Mouse (Mus musculus): ENCODE data around the gene Olfr235. TPM values are rescaled to one million over a fixed set of nuclear protein-coding genes. Genes with fewer than 3 reads are reported as not detected.
"Not testable (repeated sequence)": the region's sequence is repeated elsewhere in the genome, so short reads cannot be mapped to it uniquely, and the experiment has no call there.

Gene Olfr235
- not detected for total RNA-seq (2021)

DNA sequence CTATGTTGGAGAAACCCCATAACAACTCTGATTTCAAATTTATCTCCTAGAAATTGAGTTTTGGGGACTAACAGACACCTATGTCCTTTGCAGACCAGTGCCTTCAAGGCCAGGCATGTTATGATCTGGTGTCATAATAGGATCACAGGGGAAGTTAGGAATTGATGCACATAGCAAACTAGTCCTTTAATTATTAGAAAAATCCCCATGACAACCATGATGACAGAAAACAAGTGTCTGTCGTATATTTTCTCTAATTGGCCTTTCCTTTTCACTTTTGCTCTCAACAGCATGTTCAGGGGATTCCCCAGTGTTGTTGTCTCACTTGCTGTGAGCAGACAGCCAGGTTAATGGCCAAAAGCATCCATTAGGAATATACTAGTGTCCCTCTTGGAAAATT, at the start of gene Olfr235:
Gene Olfr235 (plus strand): TSS at position 301 of the 400 bp plus-strand sequence.
- intact Hi-C loops (cut with DNase I): no loop called here
- DNase-seq (ENCODE audit: low spot score): no peak

DNA sequence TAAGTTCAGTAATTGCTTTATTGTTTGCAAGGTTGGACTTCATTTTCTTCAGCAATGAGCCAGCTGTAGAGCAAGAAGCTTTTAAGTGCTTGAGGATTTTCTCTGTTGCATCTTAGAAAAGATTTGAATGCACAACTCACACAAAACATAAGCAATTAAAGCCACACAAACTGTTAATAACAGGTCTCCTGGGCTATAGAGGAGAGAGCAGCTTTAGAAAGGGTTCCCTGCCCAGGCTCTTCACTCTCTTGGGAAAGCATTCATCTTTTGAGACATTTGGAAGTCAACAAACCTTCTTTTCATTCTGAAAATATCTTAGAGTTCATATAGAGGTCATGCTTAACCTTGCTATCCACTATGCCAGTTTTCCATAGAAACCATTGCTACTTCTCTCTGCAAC, 28.3 kb upstream of the Olfr235 start, which contains the start of gene Olfr1432:
Gene Olfr1432 (minus strand): TSS at position 101 of the 400 bp plus-strand sequence.
- intact Hi-C loops (cut with DNase I); DNase-seq (ENCODE audit: low spot score): not testable (repeated sequence)

- no peak for DNase-seq (ENCODE audit: low spot score)
- intact Hi-C loops (cut with DNase I): no loop called here
Measured at GRCm38 (mm10) chr19:12241559-12241958, 19.3 kb upstream of the Olfr235 start, which contains the start of gene Olfr262. Olfr262 (minus strand) TSS chr19:12241659.

DNA sequence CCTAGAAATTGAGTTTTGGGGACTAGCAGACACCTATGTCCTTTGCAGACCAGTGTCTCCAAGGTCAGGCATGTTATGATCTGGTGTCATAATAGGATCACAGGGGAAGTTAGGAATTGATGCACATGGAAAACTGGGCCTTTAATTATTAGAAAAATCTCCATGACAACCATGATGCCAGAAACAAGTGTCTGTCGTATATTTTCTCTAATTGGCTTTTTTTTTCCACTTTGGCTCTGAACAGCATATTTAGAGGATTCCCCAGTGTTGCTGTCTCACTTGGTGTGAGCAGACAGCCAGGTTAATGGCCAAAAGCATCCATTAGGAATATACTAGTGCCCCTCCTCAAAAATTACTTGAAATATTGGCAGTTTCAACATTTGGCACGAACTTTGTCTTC, 18.7 kb downstream of the Olfr235 start, which contains the start of gene Olfr1434:
Gene Olfr1434 (plus strand): TSS at position 301 of the 400 bp plus-strand sequence.
- intact Hi-C loops (cut with DNase I): no loop called here
- no peak for DNase-seq (ENCODE audit: low spot score)

DNA sequence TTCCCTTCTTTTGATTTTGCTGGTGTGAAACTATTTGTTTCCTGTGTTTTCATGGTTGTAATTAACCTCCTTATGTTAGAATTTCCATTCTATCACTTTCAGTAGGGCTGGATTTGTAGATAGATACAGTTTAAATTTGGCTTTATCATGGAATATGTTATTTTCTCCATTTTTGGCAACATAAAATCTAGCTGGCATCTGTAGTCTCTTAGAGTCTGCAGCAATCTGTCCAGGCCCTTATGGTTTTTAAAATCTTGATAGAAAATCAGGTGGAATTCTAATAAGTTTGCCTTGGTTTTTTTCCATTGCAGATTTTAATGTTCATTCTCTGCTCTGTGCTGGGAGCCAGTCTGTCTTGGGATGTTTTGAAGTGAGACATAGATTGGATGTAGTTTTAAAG, 32.1 kb downstream of the Olfr235 start:
- intact Hi-C loops (cut with DNase I): no loop called here
- DNase-seq (ENCODE audit: low spot score): no peak

- intact Hi-C loops (cut with DNase I); DNase-seq (ENCODE audit: low spot score): not testable (repeated sequence)
Measured at GRCm38 (mm10) chr19:12299030-12299429, 38.2 kb downstream of the Olfr235 start, which contains the start of gene Olfr1436. Olfr1436 (minus strand) TSS chr19:12299130.

Other genes with a start within 250 kb of the Olfr235 start
- gene Olfr1423, start 219.7 kb upstream of the Olfr235 start, total RNA-seq (2021): not detected
- gene Olfr1424, start 198.3 kb upstream of the Olfr235 start, total RNA-seq (2021): not detected
- not detected for gene Olfr1425, start 183.3 kb upstream of the Olfr235 start, total RNA-seq (2021)
- gene Olfr1426, start 169.0 kb upstream of the Olfr235 start, total RNA-seq (2021): not detected
- not detected for gene Olfr1427, start 157.7 kb upstream of the Olfr235 start, total RNA-seq (2021)
- gene Olfr1428, start 145.1 kb upstream of the Olfr235 start, total RNA-seq (2021): not detected
- gene Olfr76, start 137.8 kb upstream of the Olfr235 start, total RNA-seq (2021): not detected
- not detected for gene Olfr1555-ps1, start 90.9 kb upstream of the Olfr235 start, total RNA-seq (2021)
- gene Olfr1431, start 60.4 kb upstream of the Olfr235 start, total RNA-seq (2021): not detected
- gene Olfr1432, start 28.4 kb upstream of the Olfr235 start, total RNA-seq (2021): not detected
- gene Olfr262, start 19.4 kb upstream of the Olfr235 start, total RNA-seq (2021): not detected
- not detected for gene Olfr1434, start 18.8 kb downstream of the Olfr235 start, total RNA-seq (2021)
- gene Olfr1436, start 38.1 kb downstream of the Olfr235 start, total RNA-seq (2021): not detected
- gene Olfr1437, start 64.1 kb downstream of the Olfr235 start, total RNA-seq (2021): not detected
- not detected for gene Olfr1438-ps1, start 74.9 kb downstream of the Olfr235 start, total RNA-seq (2021)
- not detected for gene Olfr1440, start 126.2 kb downstream of the Olfr235 start, total RNA-seq (2021)
- gene Olfr1441, start 156.4 kb downstream of the Olfr235 start, total RNA-seq (2021): not detected
- not detected for gene Pfpl, start 166.9 kb downstream of the Olfr235 start, total RNA-seq (2021)
- 1 to 10 TPM; 7.4 to 8.3 TPM for gene Mpeg1, start 199.7 kb downstream of the Olfr235 start, total RNA-seq (2021)
- 1 to 10 TPM; 6.8 to 8.1 TPM for gene Dtx4, start 240.4 kb downstream of the Olfr235 start, total RNA-seq (2021)

Measured in heart, postnatal 25 days (tissue).